Mouse (Mus musculus) thymus, adult 2 months (tissue): ENCODE measurements around the gene Gabbr2.

Source experiments
- CTCF ChIP-seq: fragments of 200-500 bp; IDR thresholded peaks from 2 replicates; pipeline ENCODE4 v1.5.1; 2012; ENCODE audit warnings: mild to moderate bottlenecking, control low read depth, low read length, moderate library complexity, borderline replicate concordance; ENCODE audit not compliant: control insufficient read depth, poor library complexity, insufficient read depth; ENCODE audit errors: extremely low read depth
- POLR2A ChIP-seq: fragments of 200-500 bp; IDR thresholded peaks from 2 replicates; pipeline ENCODE4 v1.6.1; 2012; ENCODE audit warnings: mild to moderate bottlenecking, low read length, control low read depth, moderate library complexity; ENCODE audit not compliant: control insufficient read depth, poor library complexity, insufficient read depth; ENCODE audit errors: extremely low read depth

DNA sequence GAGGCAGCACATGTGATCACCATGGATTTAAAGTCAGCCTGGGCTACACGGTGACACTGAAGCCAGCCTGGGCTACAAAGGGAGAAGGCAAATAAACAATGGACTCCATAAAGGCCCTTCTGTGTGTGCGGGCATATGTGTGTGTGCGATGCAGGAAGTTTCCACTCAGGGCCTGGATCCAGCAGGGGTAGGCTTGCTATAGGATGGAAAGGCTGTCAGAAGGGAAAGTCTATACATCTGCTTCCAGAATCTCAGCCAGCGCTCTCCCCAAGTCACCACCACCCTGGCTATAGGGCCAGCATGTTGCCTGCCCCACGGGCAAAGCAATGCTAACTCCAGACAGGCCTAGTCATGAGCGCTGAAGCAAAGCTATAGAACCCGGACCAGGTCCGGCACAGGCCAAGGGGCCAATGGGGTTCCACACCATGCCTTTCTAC is 348.0 kb downstream of the Gabbr2 start:
- no peak for TF ChIP-seq POLR2A
- TF ChIP-seq CTCF: no peak
